Mouse (Mus musculus): ENCODE results near the gene Gm17657.
"Not testable (repeated sequence)": the region's sequence is repeated elsewhere in the genome, so short reads cannot be mapped to it uniquely, and the experiment has no call there.

Gene Gm17657

GRCm38 (mm10) chr17:29548494-29548893 lies 944 bp downstream of the Gm17657 start:
- no peak for DNase-seq (ENCODE audit: low spot score)

DNA sequence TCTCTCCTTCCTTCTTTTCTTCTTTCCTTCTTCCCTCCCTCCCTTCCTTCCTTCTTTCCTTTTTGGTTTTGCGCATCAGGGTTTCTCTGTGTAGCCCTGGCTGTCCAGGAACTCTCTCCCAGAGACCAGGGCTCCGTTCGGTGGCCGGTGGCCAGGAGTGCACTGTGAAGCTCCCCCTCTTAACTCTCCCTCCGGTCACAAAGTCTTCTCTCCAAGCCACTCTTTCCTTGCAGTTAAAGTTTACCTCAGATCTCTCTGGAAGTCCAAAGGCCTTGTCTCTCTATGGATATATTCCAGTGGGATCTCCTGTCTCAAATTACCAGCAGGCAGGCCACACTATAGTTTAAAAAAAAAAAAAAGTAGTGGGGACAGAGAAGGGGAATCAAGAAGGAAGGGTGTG lies 4.2 kb downstream of the Gm17657 start:
- no peak for DNase-seq (ENCODE audit: low spot score)

- DNase-seq (ENCODE audit: low spot score), result no peak
Observed at GRCm38 (mm10) chr17:29544064-29544463, 5.4 kb downstream of the Gm17657 start.

DNA sequence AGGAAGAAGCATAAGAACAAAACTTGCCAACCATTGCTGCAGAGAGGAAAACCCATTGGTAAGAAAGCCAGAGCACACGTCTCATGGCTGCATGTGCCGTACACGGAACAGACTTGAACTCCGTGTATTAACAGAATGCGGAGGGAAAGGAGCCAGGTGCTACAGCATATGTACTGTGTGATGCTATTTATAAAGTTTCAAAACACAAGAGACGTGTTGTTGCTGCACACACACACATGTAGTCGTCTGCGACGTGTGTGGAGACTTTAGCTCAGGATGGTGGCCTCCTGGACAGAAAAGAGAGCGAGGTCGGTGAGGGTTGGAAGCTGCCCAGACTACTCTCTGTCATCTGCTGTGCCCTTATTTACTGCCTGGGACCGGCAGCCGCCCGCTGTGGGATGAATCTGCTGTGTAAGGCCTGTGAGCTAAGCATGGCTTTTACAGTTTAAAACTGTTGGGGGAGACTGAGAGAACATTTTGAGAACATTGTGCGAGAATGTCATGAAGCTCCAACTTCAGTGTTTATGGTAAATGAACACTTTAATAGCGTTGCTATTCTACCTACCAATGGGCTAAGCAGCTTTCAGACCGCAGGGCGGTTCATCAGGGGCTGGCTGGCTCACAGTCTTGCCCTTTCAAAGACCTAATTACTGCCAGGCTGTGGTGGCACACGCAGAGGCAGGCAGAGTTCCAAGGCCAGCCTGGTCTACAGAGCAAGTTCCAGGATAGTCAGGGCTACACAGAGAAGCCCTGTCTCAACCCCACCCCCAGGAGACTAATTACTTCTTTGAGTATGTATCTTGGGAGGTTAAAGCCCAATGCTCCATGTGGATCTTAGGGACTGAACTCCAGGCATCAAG lies 6.4 kb downstream of the Gm17657 start:
- DNase-seq (ENCODE audit: low spot score), result no peak

DNA sequence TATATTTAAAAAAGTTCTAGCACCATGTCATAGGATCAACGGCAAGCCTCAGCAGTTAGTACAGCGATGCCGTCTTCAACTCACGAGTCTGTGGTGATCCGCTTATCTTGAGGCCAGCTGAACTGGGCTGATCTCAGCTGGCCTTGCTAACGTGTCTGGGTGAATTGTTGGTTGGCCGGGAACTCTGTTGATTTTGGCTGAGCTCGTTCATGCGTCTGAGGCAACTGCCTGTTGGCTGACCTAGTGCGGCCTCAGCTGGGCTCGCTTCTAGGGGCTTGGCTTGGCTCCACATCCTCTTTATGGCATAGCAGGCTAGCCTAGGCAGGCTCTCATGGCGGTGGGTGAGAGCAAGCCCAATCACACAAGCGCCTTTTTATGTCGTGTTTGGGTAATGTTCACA lies 8.0 kb downstream of the Gm17657 start:
- peak; percentile 36 for DNase-seq (ENCODE audit: low spot score)

GRCm38 (mm10) chr17:29540426-29540825 lies 9.0 kb downstream of the Gm17657 start:
- DNase-seq (ENCODE audit: low spot score), result no peak

GRCm38 (mm10) chr17:29533866-29534265 lies 15.6 kb downstream of the Gm17657 start:
- DNase-seq (ENCODE audit: low spot score), result no peak

GRCm38 (mm10) chr17:29531757-29532384 lies 17.6 kb downstream of the Gm17657 start:
- no peak for DNase-seq (ENCODE audit: low spot score)

DNA sequence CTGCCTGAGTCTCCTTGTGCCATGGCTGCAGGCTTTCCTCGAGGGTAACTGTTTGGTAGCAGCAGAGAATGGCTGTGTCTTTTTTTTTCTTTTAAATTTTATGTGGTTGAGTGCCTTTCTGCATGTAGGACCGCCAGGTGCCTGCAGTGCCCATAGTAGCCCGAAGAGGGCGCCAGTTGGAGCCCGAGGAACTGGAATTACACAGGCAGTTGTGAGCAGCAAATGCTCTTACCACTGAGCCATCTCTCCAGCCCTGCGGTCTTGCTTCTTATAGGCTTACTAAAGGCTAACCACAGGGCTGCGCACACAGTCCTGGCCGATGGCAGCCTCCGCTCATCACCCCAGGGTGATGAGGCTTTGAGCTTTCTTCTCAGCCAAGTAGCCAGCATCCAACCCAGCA lies 18.2 kb downstream of the Gm17657 start:
- peak; percentile 37 for DNase-seq (ENCODE audit: low spot score)

GRCm38 (mm10) chr17:29530508-29530907 lies 18.9 kb downstream of the Gm17657 start:
- DNase-seq (ENCODE audit: low spot score), result no peak

DNA sequence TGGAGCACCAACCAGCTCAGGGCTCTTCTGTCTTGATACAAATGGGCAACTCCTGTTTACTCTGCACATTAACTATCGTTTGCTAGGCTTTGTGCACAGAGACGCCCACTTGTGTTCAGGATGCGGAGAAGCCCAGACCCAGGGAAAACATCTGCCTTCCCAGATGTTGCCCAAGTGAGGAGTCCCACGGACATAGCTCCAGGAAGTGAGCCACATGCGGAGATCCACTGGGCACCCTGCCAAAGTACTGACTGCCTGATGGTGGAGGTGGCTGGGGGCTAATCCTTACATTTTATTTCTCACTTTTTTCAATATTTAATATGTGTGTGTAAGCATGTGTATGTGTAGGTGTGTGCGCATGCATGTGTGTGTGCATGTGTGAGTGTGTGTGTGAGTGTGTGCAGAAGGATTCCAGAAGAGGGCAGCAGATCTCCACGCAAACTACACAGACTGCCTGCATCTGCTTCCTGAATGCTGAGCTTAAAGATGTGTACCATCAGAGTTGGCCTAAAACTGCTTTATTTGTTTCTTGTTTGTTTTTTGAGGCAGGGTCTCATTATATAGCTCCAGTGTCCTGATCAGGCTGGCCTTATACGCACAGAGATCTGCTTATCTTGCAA lies 20.8 kb downstream of the Gm17657 start:
- DNase-seq (ENCODE audit: low spot score), result no peak

DNA sequence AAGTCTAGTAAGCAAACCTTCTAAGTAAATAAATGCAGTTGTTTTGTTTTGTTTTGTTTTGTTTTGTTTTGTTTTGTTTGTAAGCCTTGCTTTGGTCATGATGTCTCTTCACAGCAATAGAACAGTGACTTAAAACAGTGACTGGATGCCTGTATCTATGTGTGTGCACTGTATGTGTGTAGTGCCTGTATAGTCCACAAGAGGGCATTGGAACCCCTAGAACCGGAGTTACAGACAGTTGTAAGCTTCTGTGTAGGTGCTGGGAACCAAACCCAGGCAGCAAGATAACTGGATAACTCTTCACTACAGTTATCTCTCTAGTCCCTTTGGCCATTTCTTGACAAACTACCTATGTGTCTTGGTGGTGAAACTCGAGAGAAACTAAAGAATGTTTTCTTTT lies 23.8 kb downstream of the Gm17657 start:
- DNase-seq (ENCODE audit: low spot score), result no peak

DNA sequence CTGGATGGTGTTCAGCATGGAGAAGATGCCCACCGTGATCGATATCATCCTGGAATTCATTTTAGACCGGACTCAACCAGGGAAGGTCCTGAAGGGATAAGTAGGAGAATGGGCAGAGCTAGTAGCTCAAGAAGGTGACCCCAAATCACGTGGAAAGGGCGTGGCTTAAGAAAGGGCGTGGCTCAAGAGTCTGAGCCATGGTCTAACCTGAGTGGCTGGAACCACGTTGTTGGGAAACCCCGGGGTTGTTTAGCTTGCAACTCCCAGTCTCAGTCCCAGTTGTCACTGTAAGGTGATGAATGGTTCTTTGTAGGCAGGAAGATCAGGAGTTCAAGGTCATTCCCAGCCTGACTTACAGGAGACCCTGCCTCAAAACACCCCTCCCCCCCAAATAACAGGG lies 29.7 kb downstream of the Gm17657 start:
- no peak for DNase-seq (ENCODE audit: low spot score)

DNA sequence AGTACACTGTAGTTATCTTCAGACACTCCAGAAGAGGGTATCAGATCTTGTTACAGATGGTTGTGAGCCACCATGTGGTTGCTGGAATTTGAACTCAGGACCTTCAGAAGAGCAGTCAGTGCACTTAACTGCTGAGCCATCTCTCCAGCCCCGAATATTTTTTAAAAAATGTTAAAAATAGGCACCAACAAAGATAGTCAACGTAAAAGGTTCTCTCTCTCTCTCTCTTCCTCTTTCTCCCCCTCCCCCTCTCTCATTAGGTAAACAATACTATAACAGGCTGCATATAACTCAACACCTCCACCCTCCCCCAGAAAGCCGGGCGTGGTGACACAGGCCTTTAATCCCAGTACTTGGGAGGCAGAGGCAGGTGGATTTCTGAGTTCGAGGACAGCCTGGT lies 30.8 kb downstream of the Gm17657 start:
- not testable (repeated sequence) for DNase-seq (ENCODE audit: low spot score)

- peak; percentile 69 for DNase-seq (ENCODE audit: low spot score)
Observed at GRCm38 (mm10) chr17:29514435-29514834, 35.0 kb downstream of the Gm17657 start.

- peak; percentile 41 for DNase-seq (ENCODE audit: low spot score)
Observed at GRCm38 (mm10) chr17:29513044-29513730, 36.3 kb downstream of the Gm17657 start.

DNA sequence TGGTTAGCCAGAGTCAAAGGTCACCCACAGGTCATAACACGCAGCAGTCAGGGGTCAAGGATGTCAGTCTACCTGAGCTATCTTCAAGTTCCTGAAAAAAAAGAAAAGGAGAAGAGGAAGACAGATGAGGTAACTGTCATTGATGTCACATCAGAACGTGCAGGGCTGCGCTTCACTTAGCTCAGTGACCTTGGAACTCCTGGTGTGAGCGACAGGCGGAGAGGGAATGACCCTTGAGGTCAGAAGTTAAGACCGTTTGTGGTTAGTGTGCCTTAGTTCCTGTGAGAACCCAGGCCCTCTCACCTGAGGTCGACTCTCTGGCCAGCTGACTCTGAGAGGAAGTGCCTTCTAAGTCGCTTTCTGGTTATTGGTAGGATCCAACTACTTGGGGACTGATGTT lies 38.7 kb downstream of the Gm17657 start:
- no peak for DNase-seq (ENCODE audit: low spot score)

DNA sequence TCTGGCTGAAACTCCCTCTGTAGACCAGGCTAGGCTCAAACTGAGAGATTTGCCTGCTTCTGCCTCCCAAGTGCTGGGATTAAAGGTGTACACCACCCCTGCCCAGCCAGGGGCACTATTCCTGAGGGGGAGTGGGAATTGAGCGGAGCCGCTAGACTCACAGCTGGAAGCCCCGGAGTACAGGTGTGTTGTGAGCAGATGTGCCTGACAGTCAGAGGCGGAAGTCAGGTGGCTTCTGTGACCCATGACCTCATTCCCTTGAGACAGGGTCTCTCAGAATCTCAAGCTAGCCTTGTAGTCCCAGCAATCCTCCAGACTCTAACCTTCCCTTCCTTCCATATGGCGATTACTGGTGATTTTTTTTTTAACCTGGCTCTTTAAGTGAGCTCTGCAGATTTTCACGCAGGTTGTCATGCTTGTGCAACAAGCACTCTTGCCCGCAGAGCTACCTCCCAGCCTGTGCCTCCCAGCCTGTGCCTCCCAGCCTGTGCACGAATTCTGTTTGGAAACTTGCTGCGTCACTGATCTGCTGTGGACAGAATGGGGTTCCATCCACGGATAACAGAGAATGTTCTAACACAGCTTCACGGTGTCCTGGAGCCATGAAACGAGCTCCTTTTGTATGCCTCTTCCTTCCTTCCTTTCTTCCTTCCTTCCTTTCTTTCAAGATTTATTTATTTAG lies 40.4 kb downstream of the Gm17657 start:
- DNase-seq (ENCODE audit: low spot score), result no peak

GRCm38 (mm10) chr17:29503700-29504099 lies 45.7 kb downstream of the Gm17657 start:
- DNase-seq (ENCODE audit: low spot score), result no peak

- DNase-seq (ENCODE audit: low spot score), result no peak
Observed at GRCm38 (mm10) chr17:29502669-29503665, 46.5 kb downstream of the Gm17657 start.

Measured in testis, postnatal 14 days (tissue).